In the genomic region with DNA sequence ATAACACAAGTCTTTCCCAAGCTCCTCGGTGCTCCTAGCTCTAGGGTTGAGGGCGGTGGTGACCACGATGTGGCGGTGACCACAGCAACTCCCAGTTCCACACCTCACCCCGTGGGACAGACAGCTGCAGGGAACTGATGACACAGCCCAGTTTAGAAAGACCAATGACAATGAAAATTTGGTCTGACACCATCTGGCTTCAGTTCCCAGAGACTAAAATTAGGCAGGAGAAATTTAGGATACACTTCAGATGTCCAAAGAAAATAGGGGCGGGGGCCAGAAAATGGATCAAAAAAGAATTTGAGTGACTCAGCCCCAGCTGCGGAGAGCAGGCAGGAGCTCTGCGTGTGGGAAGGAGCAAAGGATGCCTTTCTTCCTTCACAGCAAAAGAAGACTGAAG, we compare ENCODE assay signal across 10 mouse cellular contexts.
DNase-seq lines count a peak whose midpoint lies in the region; ATAC-seq lines count a peak whose summit lies in the region.
"Had no signal": no experiment of that assay in that cellular context is flagged by ENCODE, and none has a peak within 500 bp of the region (broad histone marks: within the 10 kb centered on the region; RNA-seq: fewer than 3 reads in every experiment).

No protein-coding gene starts in this region.

- intact Hi-C loops in gastrocnemius, postnatal 14 days (cut with DNase I; ENCODE audit: low total_unique reads) = no loop called here

- no peak for ATAC-seq in erythroblast, adult 5-6 weeks (replicated peaks; ENCODE audit: low FRiP score, poor library complexity, severe bottlenecking)
- ATAC-seq in megakaryocyte, adult 5-6 weeks (ENCODE audit: poor library complexity, severe bottlenecking) = no peak

- DNase-seq in gastrocnemius, postnatal 14 days = peak; percentile 38
- DNase-seq in gastrocnemius, postnatal 25 days = no peak
- DNase-seq in Muller cell, postnatal 12 days (ENCODE audit: inconsistent ontology term) = peak; percentile 63
- peak; percentile 44 to 51 for DNase-seq in left cerebral cortex, adult 18-20 months (ENCODE audit: low spot score in 2 of 2)
- peak; percentile 60 to 72 for DNase-seq in right cerebral cortex, adult 2 months (ENCODE audit: low spot score in 2 of 2)
- DNase-seq in embryo, embryonic 11 days = no peak
- DNase-seq: cerebellum, adult 11-12 months; lung, embryonic 14.5 days had no signal

Comparison
In these comparisons a context has a peak if more than half of its experiments do, and no peak if none do; other contexts are left out.
1. DNase-seq: peak in gastrocnemius, postnatal 14 days (single experiment), Muller cell, postnatal 12 days (single experiment), left cerebral cortex, adult 18-20 months (2 of 2) and right cerebral cortex, adult 2 months (2 of 2); none in gastrocnemius, postnatal 25 days (single experiment) and embryo, embryonic 11 days (single experiment).